Mouse (Mus musculus): ENCODE results near the gene Sardh.

Gene Sardh

GRCm38 (mm10) chr2:27223012-27223421 lies 25.1 kb downstream of the Sardh start:
- DNase-seq, result no peak

- no peak for DNase-seq
Measured at GRCm38 (mm10) chr2:27218569-27218968, 29.6 kb downstream of the Sardh start.

GRCm38 (mm10) chr2:27218121-27218544 lies 30.0 kb downstream of the Sardh start:
- no peak for DNase-seq

GRCm38 (mm10) chr2:27215537-27215936 lies 32.6 kb downstream of the Sardh start:
- no peak for DNase-seq

GRCm38 (mm10) chr2:27211966-27212893 lies 35.9 kb downstream of the Sardh start:
- DNase-seq, result no peak

- no peak for DNase-seq
Measured at GRCm38 (mm10) chr2:27210676-27211210, 37.4 kb downstream of the Sardh start.

- DNase-seq, result peak; percentile 71
Measured at GRCm38 (mm10) chr2:27210255-27210654, 37.9 kb downstream of the Sardh start.

- DNase-seq, result no peak
Measured at GRCm38 (mm10) chr2:27209816-27210215, 38.3 kb downstream of the Sardh start.

- no peak for DNase-seq
Measured at GRCm38 (mm10) chr2:27209370-27209769, 38.8 kb downstream of the Sardh start.

- no peak for DNase-seq
Measured at GRCm38 (mm10) chr2:27207126-27207525, 41.0 kb downstream of the Sardh start.

- DNase-seq, result no peak
Measured at GRCm38 (mm10) chr2:27206128-27206797, 41.9 kb downstream of the Sardh start.

GRCm38 (mm10) chr2:27205666-27206065 lies 42.5 kb downstream of the Sardh start:
- DNase-seq, result no peak

GRCm38 (mm10) chr2:27200586-27200985 lies 47.6 kb downstream of the Sardh start:
- DNase-seq, result no peak

- DNase-seq, result no peak
Measured at GRCm38 (mm10) chr2:27198551-27199246, 49.4 kb downstream of the Sardh start.

GRCm38 (mm10) chr2:27189994-27190393 lies 58.1 kb downstream of the Sardh start:
- no peak for DNase-seq

- no peak for DNase-seq
Measured at GRCm38 (mm10) chr2:27187531-27187930, 60.6 kb downstream of the Sardh start.

GRCm38 (mm10) chr2:27183734-27184133 lies 64.4 kb downstream of the Sardh start:
- DNase-seq, result peak; percentile 25

- DNase-seq, result no peak
Measured at GRCm38 (mm10) chr2:27181907-27182306, 66.2 kb downstream of the Sardh start.

GRCm38 (mm10) chr2:27179101-27179500 lies 69.0 kb downstream of the Sardh start:
- DNase-seq, result no peak

GRCm38 (mm10) chr2:27175696-27176267 lies 72.4 kb downstream of the Sardh start:
- DNase-seq, result no peak

- no peak for DNase-seq
Measured at GRCm38 (mm10) chr2:27174242-27174641, 73.9 kb downstream of the Sardh start.

- no peak for DNase-seq
Measured at GRCm38 (mm10) chr2:27166999-27167398, 81.1 kb downstream of the Sardh start.

- no peak for DNase-seq
Measured at GRCm38 (mm10) chr2:27166074-27166473, 82.1 kb downstream of the Sardh start.
